Mouse (Mus musculus) cerebellum, adult (tissue): Measurements from ENCODE around the gene Lpcat2.

Experiments
- ATAC-seq: cut with Nextera tagmentation; 2 replicates; pipeline ENCODE4 v1.9.2; 2017; ENCODE audit warnings: mild to moderate bottlenecking, moderate library complexity, mixed read lengths; ENCODE audit not compliant: insufficient number of reproducible peaks, low FRiP score, low TSS enrichment

The Lpcat2 gene

GRCm38 (mm10) chr8:92855171-92855894 lies at the start of gene Lpcat2:
TSS of gene Lpcat2 (plus strand) at chr8:92855339.
- ATAC-seq, result peak; percentile 27; the same call in 1 of the 2 replicates

DNA sequence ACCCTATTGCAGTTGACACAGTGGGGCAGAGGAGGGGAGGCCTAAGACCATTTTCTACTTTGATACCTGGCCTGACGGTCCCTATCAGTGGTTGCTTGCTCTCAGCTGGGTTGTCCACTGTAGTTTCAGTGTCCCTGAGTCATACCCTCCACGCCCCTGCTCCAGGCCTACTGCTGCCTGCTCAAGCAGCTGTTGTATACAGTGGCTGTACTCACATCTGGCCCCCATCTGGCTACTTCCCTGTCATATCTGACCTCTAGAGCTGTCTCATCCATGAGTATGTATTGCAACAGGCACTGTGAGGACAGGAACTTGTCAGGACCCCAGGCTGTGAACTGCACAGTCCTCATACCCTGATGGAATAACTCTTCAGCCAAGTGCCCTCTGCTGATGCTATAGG lies 42.4 kb upstream of the Lpcat2 start:
- no peak for ATAC-seq

DNA sequence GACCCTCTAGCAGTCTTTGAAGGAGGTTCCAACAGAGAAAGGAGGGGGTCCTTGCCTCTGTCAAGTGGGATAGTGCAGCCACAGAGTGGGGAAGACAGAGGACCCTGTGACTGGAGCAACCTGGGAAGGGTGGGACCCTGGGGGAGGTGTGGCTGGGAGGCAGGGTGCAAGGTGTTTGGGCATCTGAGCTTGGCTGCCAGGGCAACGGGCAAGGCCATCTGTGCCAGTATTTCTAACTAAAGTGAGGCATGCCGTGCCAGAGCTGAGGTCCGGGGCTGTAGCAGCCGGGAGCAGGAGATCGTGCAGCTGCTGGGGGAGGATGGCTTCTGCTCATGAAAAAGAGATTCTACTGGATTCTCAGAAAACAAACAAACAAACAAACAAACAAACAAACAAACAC lies 39.5 kb upstream of the Lpcat2 start:
- no peak for ATAC-seq

- ATAC-seq, result peak; percentile 24; the same call in 1 of the 2 replicates
Observed at GRCm38 (mm10) chr8:92817928-92818818, 37.0 kb upstream of the Lpcat2 start.

GRCm38 (mm10) chr8:92821151-92821550 lies 34.0 kb upstream of the Lpcat2 start:
- no peak for ATAC-seq

DNA sequence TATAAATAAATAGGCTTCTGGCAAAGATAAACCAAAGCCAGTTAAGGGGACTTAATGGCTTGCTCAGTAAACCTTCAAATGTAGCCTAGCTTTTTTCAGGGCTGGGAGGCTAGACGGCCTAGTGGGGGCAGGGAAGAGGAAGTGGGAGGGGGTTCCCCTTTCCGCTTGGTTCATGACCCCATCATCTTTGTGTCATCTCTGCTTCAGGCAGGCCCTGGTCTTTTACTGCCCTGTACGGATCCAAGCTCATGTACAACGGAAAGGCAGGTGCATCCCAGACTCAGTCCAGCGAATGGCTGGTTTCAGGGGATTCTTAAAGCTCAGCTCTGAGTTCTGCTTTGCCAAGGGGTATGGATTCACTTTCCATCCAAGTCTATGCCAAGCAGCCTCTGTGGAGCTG lies 32.8 kb upstream of the Lpcat2 start:
- ATAC-seq, result no peak

GRCm38 (mm10) chr8:92825991-92826390 lies 29.1 kb upstream of the Lpcat2 start:
- ATAC-seq, result no peak

- no peak for ATAC-seq
Observed at GRCm38 (mm10) chr8:92827243-92828034, 27.7 kb upstream of the Lpcat2 start, which contains the start of gene Mmp2. TSS of gene Mmp2 (plus strand) at chr8:92827291.

DNA sequence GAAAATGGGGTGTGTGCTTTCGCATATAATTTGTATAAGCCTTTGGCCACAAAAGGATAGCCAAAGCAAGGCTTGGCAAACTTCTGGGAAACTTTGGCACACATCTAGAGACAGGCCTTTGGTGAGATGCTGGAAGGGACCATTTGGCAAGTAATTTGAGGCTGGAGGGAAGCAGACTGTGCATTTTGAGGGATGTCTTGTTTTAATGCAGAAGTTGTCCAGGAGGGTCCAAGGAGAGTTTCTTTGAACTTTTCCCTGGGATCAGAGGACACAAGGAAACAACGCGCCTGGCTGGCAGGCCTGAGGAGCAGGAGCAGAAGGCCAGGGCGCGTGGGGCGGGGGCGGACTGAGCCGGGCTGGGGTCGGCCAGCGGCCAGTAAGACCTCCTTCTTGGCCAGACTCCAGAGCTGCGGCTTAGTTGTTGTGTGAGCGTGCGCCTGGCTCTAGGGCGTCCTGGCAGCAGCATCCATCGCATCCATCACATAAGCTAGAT lies 26.8 kb upstream of the Lpcat2 start:
- ATAC-seq, result no peak

- no peak for ATAC-seq
Observed at GRCm38 (mm10) chr8:92834065-92834731, 20.9 kb upstream of the Lpcat2 start.

- ATAC-seq, result no peak
Observed at GRCm38 (mm10) chr8:92834786-92835500, 20.2 kb upstream of the Lpcat2 start.

GRCm38 (mm10) chr8:92835901-92836300 lies 19.2 kb upstream of the Lpcat2 start:
- no peak for ATAC-seq

DNA sequence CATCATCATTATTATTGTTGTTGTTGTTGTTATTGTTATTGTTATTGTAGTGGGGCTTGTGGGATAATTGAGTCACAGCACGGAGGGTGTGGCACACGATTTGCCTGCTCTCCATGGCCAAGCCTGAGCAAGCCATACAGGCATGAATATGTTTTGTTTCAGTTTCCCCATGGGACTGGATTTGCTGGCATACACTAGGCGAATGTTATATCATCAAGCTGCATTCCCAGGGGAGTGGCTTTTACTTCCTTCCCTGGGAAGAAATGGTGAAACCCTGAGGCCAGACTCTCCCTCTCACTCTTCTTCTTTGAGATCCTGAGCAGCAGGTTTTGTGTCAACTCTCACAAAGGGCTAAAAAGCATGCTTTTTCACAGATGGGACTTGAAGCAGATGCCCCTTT lies 16.5 kb upstream of the Lpcat2 start:
- ATAC-seq, result no peak

- no peak for ATAC-seq
Observed at GRCm38 (mm10) chr8:92839161-92839560, 16.0 kb upstream of the Lpcat2 start.

- no peak for ATAC-seq
Observed at GRCm38 (mm10) chr8:92839876-92840275, 15.3 kb upstream of the Lpcat2 start.

GRCm38 (mm10) chr8:92846684-92847083 lies 8.5 kb upstream of the Lpcat2 start:
- no peak for ATAC-seq

GRCm38 (mm10) chr8:92847299-92847698 lies 7.8 kb upstream of the Lpcat2 start:
- no peak for ATAC-seq

- no peak for ATAC-seq
Observed at GRCm38 (mm10) chr8:92849261-92849660, 5.9 kb upstream of the Lpcat2 start.

GRCm38 (mm10) chr8:92850239-92850638 lies 4.9 kb upstream of the Lpcat2 start:
- ATAC-seq, result peak; percentile 12; the same call in 1 of the 2 replicates
